Mouse (Mus musculus) small intestine, adult 2 months (tissue): ENCODE data around the gene Diexf.

Experiments used
- CTCF ChIP-seq: fragments of 200-500 bp; IDR thresholded peaks from 2 replicates; pipeline ENCODE4 v1.5.1; 2012; ENCODE audit warnings: low read depth, mild to moderate bottlenecking, control low read depth, inconsistent platforms, low read length, moderate library complexity, mixed read lengths; ENCODE audit not compliant: insufficient replicate concordance, insufficient read length; ENCODE audit errors: extremely low read depth
- POLR2A ChIP-seq: fragments of 200-500 bp; IDR thresholded peaks from 2 replicates; pipeline ENCODE4 v1.6.1; 2012; ENCODE audit warnings: low read depth, mild to moderate bottlenecking, control low read depth, inconsistent platforms, low read length, moderate library complexity

DNA sequence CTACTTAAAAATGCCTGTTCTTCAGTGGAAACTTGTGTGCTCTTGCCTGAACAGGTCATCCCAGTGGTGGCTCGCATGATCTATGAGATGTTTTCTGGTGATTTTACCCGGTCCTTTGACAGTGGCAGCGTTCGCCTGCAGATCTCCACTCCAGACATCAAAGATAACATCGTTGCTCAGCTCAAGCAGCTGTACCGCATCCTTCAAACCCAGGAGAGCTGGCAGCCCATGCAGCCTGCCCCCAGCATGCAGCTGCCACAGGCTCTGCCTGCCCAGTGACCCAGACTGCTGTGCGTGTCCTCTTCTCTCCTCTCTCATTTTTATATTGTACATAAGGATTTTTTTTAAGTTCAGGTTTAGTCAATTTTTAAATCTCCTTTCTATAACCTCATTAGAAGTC is 39.2 kb upstream of the Diexf start:
- TF ChIP-seq POLR2A = no peak
- TF ChIP-seq CTCF = no peak
